Mouse (Mus musculus) erythroblast, embryonic 14.5 days (primary cell): ENCODE results near the gene Pmm2. TPM values are rescaled to one million over a fixed set of nuclear protein-coding genes. Genes with fewer than 3 reads are reported as not detected.

Source experiments
- H3K27me3 ChIP-seq: 2 replicates; pipeline ENCODE4 v1.6.1; 2012; ENCODE audit warnings: inconsistent platforms; ENCODE audit not compliant: control insufficient read depth
- H3K36me3 ChIP-seq: 2 replicates; pipeline ENCODE4 v1.6.1; 2012; ENCODE audit warnings: mild to moderate bottlenecking, inconsistent platforms; ENCODE audit not compliant: control insufficient read depth
- H3K4me1 ChIP-seq: 2 replicates; pipeline ENCODE4 v1.6.1; 2012; ENCODE audit warnings: inconsistent platforms; ENCODE audit not compliant: control insufficient read depth
- H3K4me3 ChIP-seq: replicated peaks from 2 replicates; pipeline ENCODE3; 2012; ENCODE audit warnings: moderate library complexity, mild to moderate bottlenecking, inconsistent platforms
- H3K9me3 ChIP-seq: 2 replicates; pipeline ENCODE4 v1.6.1; 2012; ENCODE audit warnings: low read length, inconsistent platforms, mixed read lengths; ENCODE audit not compliant: control insufficient read depth
- GATA1 ChIP-seq: IDR thresholded peaks from 2 replicates; pipeline ENCODE4 v1.6.1; 2012; ENCODE audit warnings: low read length, inconsistent platforms, mixed read lengths
- TAL1 ChIP-seq: IDR thresholded peaks from 3 replicates; pipeline ENCODE4 v1.6.1; 2012; ENCODE audit warnings: low read length, inconsistent platforms, mixed read lengths
- polyA plus RNA-seq: library from polyadenylated mRNA; stranded (reverse); fragments of >175 nt; gene quantifications from 2 replicates; pipeline ENCODE4 v1.2.3, GENCODE M21; 2012

The Pmm2 gene
- polyA plus RNA-seq, 1 experiment = 1.6 TPM

DNA sequence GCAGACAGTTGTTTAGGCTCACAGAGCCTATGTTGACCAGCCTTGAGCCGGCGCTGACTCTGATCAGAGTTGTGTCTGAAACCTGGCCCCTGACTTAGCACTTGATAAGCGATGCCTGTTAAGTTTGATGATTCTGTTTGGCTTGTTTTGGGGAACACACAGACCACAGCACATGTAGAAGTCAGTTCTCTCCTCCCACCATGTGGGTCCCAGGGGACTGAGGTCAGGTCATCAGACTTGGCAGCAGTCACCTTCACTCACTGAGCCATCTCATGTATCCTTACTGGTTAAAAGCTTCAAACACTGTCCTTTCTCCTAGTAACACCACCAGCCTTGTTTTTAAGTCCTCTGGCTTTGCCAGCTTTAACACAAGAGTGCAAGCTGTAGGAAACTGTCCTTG is 12.5 kb downstream of the Pmm2 start:
- Histone ChIP-seq H3K27me3 (no peaks in the 10 kb centered on the region), H3K9me3 (no peaks in the 10 kb centered on the region), H3K4me1 (peaks cover 10% of the 10 kb centered on the region), H3K4me3 (no peak overlapping the region), H3K36me3 (peaks cover 100% of the 10 kb centered on the region)
- no peak for TF ChIP-seq GATA1

DNA sequence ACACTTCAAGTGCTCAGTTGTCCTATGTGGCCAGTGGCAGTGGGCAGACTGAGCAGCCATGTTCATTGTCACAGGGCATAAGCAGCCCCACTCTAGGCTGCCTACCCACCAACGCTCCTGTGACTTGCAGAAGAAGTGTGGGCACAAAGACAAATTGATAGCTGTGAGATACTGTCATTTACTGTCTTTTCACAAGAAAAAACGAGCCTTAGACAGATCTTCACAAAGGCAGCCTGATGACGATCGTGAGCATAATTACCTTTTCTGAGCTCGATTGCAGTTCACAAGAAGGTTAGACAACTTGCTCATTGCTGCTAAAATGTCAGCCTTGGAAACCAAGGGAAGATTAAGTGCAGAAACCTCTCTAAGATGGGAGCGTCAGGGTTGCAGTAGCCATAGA is 17.6 kb downstream of the Pmm2 start:
- no peaks in the 10 kb centered on the region for H3K9me3 ChIP-seq
- peaks cover 98% of the 10 kb centered on the region for H3K36me3 ChIP-seq
- no peak for TF ChIP-seq GATA1
- no peak for TF ChIP-seq TAL1
- H3K4me1 ChIP-seq = peaks cover 31% of the 10 kb centered on the region
- H3K27me3 ChIP-seq = no peaks in the 10 kb centered on the region
- H3K4me3 ChIP-seq = no peak overlapping the region

DNA sequence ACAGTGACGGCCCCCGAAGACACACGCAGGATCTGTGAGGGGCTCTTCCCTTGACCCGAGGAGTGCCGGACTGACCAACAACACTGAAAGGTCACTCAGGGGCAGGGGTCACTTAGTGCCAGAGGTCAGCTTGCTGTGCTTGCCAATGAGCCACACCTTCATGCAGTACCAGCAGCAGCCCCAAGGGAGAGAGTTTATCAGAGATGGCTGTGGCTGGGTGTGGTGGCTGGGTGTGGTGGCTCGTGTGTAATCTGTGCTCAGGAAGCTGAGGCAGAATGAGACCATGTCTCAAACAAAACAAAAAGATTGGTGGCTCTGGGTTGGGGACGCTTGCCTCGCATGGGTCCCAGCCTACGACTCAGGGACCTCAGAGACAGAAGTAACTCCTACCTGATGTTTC is 18.1 kb downstream of the Pmm2 start:
- no peaks in the 10 kb centered on the region for H3K27me3 ChIP-seq
- peaks cover 98% of the 10 kb centered on the region for H3K36me3 ChIP-seq
- no peaks in the 10 kb centered on the region for H3K9me3 ChIP-seq
- no peak for TF ChIP-seq GATA1
- no peak for TF ChIP-seq TAL1
- peaks cover 35% of the 10 kb centered on the region for H3K4me1 ChIP-seq
- no peak overlapping the region for H3K4me3 ChIP-seq

DNA sequence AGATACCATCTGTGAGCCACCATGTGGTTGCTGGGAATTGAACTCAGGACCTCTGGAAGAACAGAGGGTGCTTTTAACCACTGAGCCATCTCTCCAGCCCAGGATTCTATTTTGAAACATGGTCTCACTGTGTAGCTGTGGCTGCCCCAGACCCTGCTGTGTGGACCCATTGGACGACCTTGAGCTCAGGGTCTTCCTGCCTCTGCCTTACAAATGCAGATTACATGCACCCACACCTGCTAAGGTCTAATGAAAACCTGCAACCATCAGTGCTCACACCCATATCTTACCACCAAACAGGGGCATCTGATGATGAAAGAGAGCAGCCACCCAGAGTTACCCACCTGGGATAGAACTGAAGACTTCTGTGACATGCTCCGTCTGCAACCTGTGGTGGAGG is 18.8 kb downstream of the Pmm2 start:
- no peak for TF ChIP-seq GATA1
- no peak for TF ChIP-seq TAL1
- Histone ChIP-seq H3K36me3 (peaks cover 98% of the 10 kb centered on the region), H3K27me3 (no peaks in the 10 kb centered on the region), H3K4me3 (no peak overlapping the region), H3K9me3 (no peaks in the 10 kb centered on the region), H3K4me1 (peaks cover 39% of the 10 kb centered on the region)

DNA sequence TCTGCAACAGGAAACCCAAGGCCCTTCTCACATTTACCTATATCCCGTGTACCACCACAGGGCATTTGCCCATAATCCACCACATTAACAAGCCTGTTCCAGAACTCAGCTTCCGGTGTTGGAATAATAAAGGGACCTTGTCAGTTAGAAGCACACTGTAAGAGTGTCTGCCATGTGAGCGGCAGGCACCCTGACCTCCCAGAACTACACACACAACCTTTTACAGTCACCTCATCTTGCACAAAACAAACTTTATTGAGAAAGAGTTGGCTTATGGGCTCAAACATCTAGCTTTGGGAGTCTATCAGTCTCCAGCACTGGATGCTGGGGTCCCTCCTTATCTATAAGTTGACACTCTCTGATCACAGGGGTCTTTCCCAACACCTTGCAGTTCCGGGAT is 20.9 kb downstream of the Pmm2 start:
- Histone ChIP-seq H3K4me3 (no peak overlapping the region), H3K4me1 (peaks cover 49% of the 10 kb centered on the region), H3K9me3 (no peaks in the 10 kb centered on the region), H3K36me3 (peaks cover 98% of the 10 kb centered on the region), H3K27me3 (no peaks in the 10 kb centered on the region)
- TF ChIP-seq TAL1 = no peak
- TF ChIP-seq GATA1 = no peak

DNA sequence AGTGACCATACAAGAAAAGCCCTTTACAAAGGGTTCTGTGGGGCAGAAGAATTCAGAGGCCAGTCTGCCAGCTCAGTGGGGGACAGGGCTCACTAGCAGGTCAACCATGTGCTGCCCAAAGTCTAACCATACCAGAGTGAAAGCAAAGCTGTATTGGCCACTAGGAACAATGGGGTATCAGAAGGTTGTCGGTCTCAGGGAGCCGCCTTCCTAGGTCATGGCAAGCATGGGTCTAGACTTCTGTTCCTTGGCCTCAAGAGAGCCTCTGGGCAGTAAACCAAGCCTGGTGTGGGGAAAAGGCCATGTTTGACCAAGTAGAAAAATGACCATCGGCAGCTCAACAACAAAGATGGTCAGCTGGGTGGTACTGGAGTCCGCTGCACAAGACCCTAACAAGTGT is 21.3 kb downstream of the Pmm2 start:
- H3K4me3 ChIP-seq = no peak overlapping the region
- no peaks in the 10 kb centered on the region for H3K27me3 ChIP-seq
- H3K4me1 ChIP-seq = peaks cover 49% of the 10 kb centered on the region
- peaks cover 98% of the 10 kb centered on the region for H3K36me3 ChIP-seq
- TF ChIP-seq TAL1 = no peak
- no peak for TF ChIP-seq GATA1
- no peaks in the 10 kb centered on the region for H3K9me3 ChIP-seq

DNA sequence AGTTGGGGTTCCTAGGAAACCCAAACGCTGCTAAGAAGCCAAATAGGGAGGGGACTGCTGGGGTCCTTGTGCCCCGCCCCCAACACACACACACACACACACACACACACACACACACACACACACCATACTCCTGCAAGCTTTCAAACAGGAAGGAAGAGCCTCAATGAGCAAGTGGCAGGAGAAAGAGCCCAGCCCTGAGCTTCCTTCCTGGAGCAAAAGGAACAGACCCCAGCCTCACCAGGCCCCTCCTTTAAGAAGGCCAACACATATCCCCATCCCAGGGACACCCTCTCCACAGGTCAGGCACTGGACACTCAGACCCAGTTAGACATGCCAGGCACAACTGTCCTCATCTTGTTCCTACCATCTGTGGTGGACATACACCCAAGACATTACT is 25.5 kb downstream of the Pmm2 start:
- Histone ChIP-seq H3K36me3 (peaks cover 100% of the 10 kb centered on the region), H3K27me3 (no peaks in the 10 kb centered on the region), H3K9me3 (no peaks in the 10 kb centered on the region), H3K4me1 (peaks cover 62% of the 10 kb centered on the region), H3K4me3 (no peak overlapping the region)
- no peak for TF ChIP-seq GATA1
- TF ChIP-seq TAL1 = no peak

DNA sequence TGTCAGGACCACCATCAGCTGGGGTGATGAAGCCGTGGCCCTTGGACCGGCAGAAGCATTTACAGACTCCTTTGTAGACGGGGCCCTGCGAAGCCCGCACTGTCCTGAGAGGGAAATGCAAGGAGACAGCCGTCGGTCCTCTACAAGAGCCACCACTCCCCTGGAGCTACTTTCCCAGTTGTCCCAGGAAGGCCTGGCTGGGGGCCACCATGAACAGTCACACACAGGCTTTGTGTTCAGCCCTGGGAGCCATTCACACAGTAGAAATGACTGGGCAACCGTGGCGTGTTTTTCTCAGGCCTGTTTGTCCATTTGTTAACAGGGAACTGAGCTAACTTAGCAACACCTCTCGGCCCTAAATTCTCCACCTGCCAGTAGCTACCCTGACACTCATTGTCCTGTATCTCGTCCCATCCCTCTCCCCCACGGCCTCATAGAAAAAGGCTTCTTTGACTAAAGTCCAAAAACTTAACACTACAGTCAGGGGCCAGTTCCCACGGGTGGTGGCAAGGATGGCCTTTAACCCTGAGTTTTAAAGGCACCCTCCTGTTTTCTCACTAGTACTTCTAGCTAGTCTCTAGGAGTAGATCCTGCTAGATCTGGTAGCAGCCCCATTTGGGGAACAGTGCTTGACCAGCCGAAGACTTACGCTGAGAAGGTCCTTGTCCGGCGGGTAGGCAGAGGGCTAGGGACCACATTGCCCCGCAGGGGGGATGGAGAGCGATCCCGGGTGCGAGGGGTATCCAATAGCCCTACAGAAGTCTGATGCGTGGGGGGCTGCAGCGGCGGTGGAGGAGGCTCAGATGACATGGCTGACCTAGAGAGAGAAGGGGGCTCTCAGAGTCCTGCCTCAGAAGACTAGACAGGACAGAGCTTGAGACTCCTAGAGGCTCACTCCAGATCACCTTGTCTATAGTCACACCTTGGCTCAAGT is 26.4 kb downstream of the Pmm2 start:
- Histone ChIP-seq H3K4me1 (peaks cover 70% of the 10 kb centered on the region), H3K36me3 (peaks cover 100% of the 10 kb centered on the region), H3K9me3 (no peaks in the 10 kb centered on the region), H3K27me3 (no peaks in the 10 kb centered on the region), H3K4me3 (no peak overlapping the region)
- TF ChIP-seq TAL1 = no peak
- TF ChIP-seq GATA1 = no peak

DNA sequence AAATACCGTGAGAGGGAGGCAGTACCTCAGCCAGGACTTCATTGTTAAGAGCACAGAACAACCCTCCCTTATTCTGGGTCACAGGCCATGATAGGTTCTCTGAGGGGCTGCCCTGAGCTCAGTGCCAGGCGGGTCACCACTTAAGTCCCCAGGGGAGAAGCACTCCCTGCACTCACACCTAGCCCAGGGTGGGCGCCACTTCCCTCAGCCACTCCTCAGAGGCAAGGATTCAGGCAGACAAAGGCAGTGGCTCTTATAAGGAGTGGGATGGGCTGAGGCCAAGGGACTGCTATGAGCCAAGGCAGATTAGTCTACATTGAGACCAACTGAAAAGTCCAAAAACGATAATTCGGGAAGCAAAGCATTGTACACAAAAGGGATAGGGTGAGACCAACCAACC is 27.9 kb downstream of the Pmm2 start:
- peaks cover 80% of the 10 kb centered on the region for H3K4me1 ChIP-seq
- TF ChIP-seq TAL1 = no peak
- no peak for TF ChIP-seq GATA1
- no peak overlapping the region for H3K4me3 ChIP-seq
- H3K9me3 ChIP-seq = no peaks in the 10 kb centered on the region
- peaks cover 100% of the 10 kb centered on the region for H3K36me3 ChIP-seq
- no peaks in the 10 kb centered on the region for H3K27me3 ChIP-seq
